17 mouse cellular contexts compared by ENCODE assay signal in genomic region chr5:35969857-35970256, GRCm38 (mm10).
A peak's percentile ranks its signal among the peaks of the same experiment; 100 is the strongest.
DNase-seq lines count a peak whose midpoint lies in the region; ATAC-seq and TF ChIP-seq lines count a peak whose summit lies in the region.
"Had no signal": no experiment of that assay in that cellular context is flagged by ENCODE, and none has a peak within 500 bp of the region (broad histone marks: within the 10 kb centered on the region; RNA-seq: fewer than 3 reads in every experiment).

No protein-coding gene starts in this region.

- no peak for ATAC-seq in lung, embryonic 14.5 days (ENCODE audit: insufficient read depth)
- ATAC-seq in stomach, embryonic 14.5 days (ENCODE audit: insufficient number of reproducible peaks, insufficient read depth, low FRiP score, low read depth) = no peak
- no peak for ATAC-seq in stomach, postnatal 0 days (ENCODE audit: low FRiP score, low TSS enrichment)
- no peak for ATAC-seq in stomach, embryonic 16.5 days (ENCODE audit: insufficient read depth, low FRiP score)
- ATAC-seq in cerebellum, adult (ENCODE audit: insufficient number of reproducible peaks, low FRiP score, low TSS enrichment) = no peak
- ATAC-seq: intestine, postnatal 0 days had no signal

- peaks cover 15% of the 10 kb centered on the region; the same call in 1 of the 2 replicates for H3K4me1 ChIP-seq in lung, embryonic 14.5 days (ENCODE audit: insufficient read depth)
- peaks cover 42% of the 10 kb centered on the region for H3K4me1 ChIP-seq in stomach, embryonic 14.5 days (ENCODE audit: control insufficient read depth, insufficient read depth, low read length)
- H3K4me1 ChIP-seq in stomach, postnatal 0 days (replicated peaks; ENCODE audit: control insufficient read depth, insufficient read depth) = peaks cover 2% of the 10 kb centered on the region; the same call in 1 of the 2 replicates
- peaks cover 41% of the 10 kb centered on the region for H3K4me1 ChIP-seq in stomach, embryonic 16.5 days (ENCODE audit: control insufficient read depth, insufficient read depth, low read length)
- H3K4me1 ChIP-seq: embryonic facial prominence, embryonic 12.5 days had no signal

- TF ChIP-seq EP300 in stomach, postnatal 0 days (optimal IDR thresholded peaks at IDR 0.05) = no peak

- peak; percentile 55 for DNase-seq in heart, postnatal 4 days
- no peak for DNase-seq in heart, adult 9 months (ENCODE audit: low spot score in 2 of 2)
- DNase-seq in lung, embryonic 14.5 days = peak; percentile 32
- DNase-seq in lung, postnatal 4 days = no peak
- no peak for DNase-seq in stomach, postnatal 0 days (ENCODE audit: low spot score)
- DNase-seq: adrenal gland, postnatal 10 days; cerebellum, postnatal 36 days; gastrocnemius, adult 2 months; kidney, postnatal 14 days; lung, adult 18-20 months; thymus, postnatal 36 days had no signal

- TF ChIP-seq CTCF in lung, embryonic 14.5 days (IDR thresholded peaks at IDR 0.05; ENCODE audit: low read depth) = no peak
- TF ChIP-seq CTCF in stomach, postnatal 0 days (IDR thresholded peaks at IDR 0.05; ENCODE audit: low read depth) = no peak

- WGBS in lung, embryonic 14.5 days = 46% methylated on average over 3 of the region's 3 CpGs
- WGBS in stomach, embryonic 14.5 days = 56% methylated on average over 3 of the region's 3 CpGs
- 52% methylated on average over 3 of the region's 3 CpGs for WGBS in stomach, postnatal 0 days
- WGBS in stomach, embryonic 16.5 days = 60% methylated on average over 3 of the region's 3 CpGs

- no peak overlapping the region for H3K9ac ChIP-seq in lung, embryonic 14.5 days
- no peak overlapping the region for H3K9ac ChIP-seq in stomach, embryonic 14.5 days (replicated peaks; ENCODE audit: low read depth, low read length)
- H3K9ac ChIP-seq in stomach, postnatal 0 days (ENCODE audit: low read length) = no peak overlapping the region
- no peak overlapping the region for H3K9ac ChIP-seq in stomach, embryonic 16.5 days (ENCODE audit: low read length)
- H3K9ac ChIP-seq: embryonic facial prominence, embryonic 12.5 days; forebrain, postnatal 0 days had no signal

- H3K9me3 ChIP-seq in lung, embryonic 14.5 days (ENCODE audit: low read depth, low read length) = no peaks in the 10 kb centered on the region
- no peaks in the 10 kb centered on the region for H3K9me3 ChIP-seq in stomach, embryonic 14.5 days (ENCODE audit: control insufficient read depth, low read depth, low read length)
- no peaks in the 10 kb centered on the region for H3K9me3 ChIP-seq in stomach, postnatal 0 days (ENCODE audit: control insufficient read depth, low read length)
- no peaks in the 10 kb centered on the region for H3K9me3 ChIP-seq in stomach, embryonic 16.5 days (replicated peaks; ENCODE audit: control insufficient read depth, low read length)
- H3K9me3 ChIP-seq: embryonic facial prominence, embryonic 12.5 days had no signal

- no peak overlapping the region for H3K4me2 ChIP-seq in lung, embryonic 14.5 days
- no peak overlapping the region for H3K4me2 ChIP-seq in stomach, embryonic 14.5 days (replicated peaks; ENCODE audit: low read depth, low read length)
- no peak overlapping the region for H3K4me2 ChIP-seq in stomach, postnatal 0 days (replicated peaks; ENCODE audit: low read depth)
- H3K4me2 ChIP-seq in stomach, embryonic 16.5 days (ENCODE audit: low read depth, low read length) = no peak overlapping the region
- H3K4me2 ChIP-seq: embryonic facial prominence, embryonic 12.5 days had no signal

- peaks cover 64% of the 10 kb centered on the region for H3K36me3 ChIP-seq in lung, embryonic 14.5 days (ENCODE audit: insufficient read depth)
- H3K36me3 ChIP-seq in stomach, embryonic 14.5 days (ENCODE audit: control insufficient read depth, insufficient read depth, low read length) = peaks cover 14% of the 10 kb centered on the region; the same call in 1 of the 2 replicates
- H3K36me3 ChIP-seq in stomach, postnatal 0 days (ENCODE audit: control insufficient read depth, insufficient read depth, low read length) = peaks cover 13% of the 10 kb centered on the region; the same call in 1 of the 2 replicates
- H3K36me3 ChIP-seq in stomach, embryonic 16.5 days (ENCODE audit: control insufficient read depth, insufficient read depth, low read length) = peaks cover 7% of the 10 kb centered on the region; the same call in 1 of the 2 replicates

- no peak overlapping the region for H3K4me3 ChIP-seq in lung, embryonic 14.5 days (ENCODE audit: low read depth, low read length)
- no peak overlapping the region for H3K4me3 ChIP-seq in stomach, embryonic 14.5 days (ENCODE audit: low read depth, low read length)
- no peak overlapping the region for H3K4me3 ChIP-seq in stomach, postnatal 0 days (ENCODE audit: low read depth, low read length)
- H3K4me3 ChIP-seq in stomach, embryonic 16.5 days (replicated peaks; ENCODE audit: low read length) = no peak overlapping the region
- H3K4me3 ChIP-seq: embryonic facial prominence, embryonic 12.5 days; gastrocnemius, adult 2 months had no signal

- no peak overlapping the region for H3K27ac ChIP-seq in lung, embryonic 14.5 days (ENCODE audit: low read depth)
- H3K27ac ChIP-seq in stomach, embryonic 14.5 days (ENCODE audit: low read length) = peak overlapping the region; percentile 59; the same call in 1 of the 2 replicates
- H3K27ac ChIP-seq in stomach, postnatal 0 days (replicated peaks) = no peak overlapping the region; the same call in 1 of the 2 replicates
- H3K27ac ChIP-seq in stomach, embryonic 16.5 days (ENCODE audit: low read length) = peak overlapping the region; percentile 66

- no peaks in the 10 kb centered on the region for H3K27me3 ChIP-seq in lung, embryonic 14.5 days (ENCODE audit: insufficient read depth, low read length)
- no peaks in the 10 kb centered on the region for H3K27me3 ChIP-seq in stomach, embryonic 14.5 days (ENCODE audit: control insufficient read depth, insufficient read depth, low read length)
- H3K27me3 ChIP-seq in stomach, postnatal 0 days (ENCODE audit: control insufficient read depth, insufficient read depth, low read length) = no peaks in the 10 kb centered on the region
- H3K27me3 ChIP-seq in stomach, embryonic 16.5 days (ENCODE audit: control insufficient read depth, insufficient read depth, low read length) = no peaks in the 10 kb centered on the region
- H3K27me3 ChIP-seq: embryonic facial prominence, embryonic 12.5 days had no signal

Comparison
In these comparisons a context has a peak if more than half of its experiments do, and no peak if none do; other contexts are left out.
1. DNase-seq: peak in heart, postnatal 4 days (single experiment) and lung, embryonic 14.5 days (single experiment); none in heart, adult 9 months (0 of 2), lung, postnatal 4 days (0 of 2) and stomach, postnatal 0 days (single experiment).
2. H3K27ac ChIP-seq: peak in stomach, embryonic 14.5 days (single experiment) and stomach, embryonic 16.5 days (single experiment); none in lung, embryonic 14.5 days (single experiment) and stomach, postnatal 0 days (single experiment).